Mouse (Mus musculus) ES-Bruce4 (cell line): Measurements from ENCODE around the gene Tas2r120.
"Not testable (repeated sequence)": the region's sequence is repeated elsewhere in the genome, so short reads cannot be mapped to it uniquely, and the experiment has no call there.

Experiments
- CTCF ChIP-seq: IDR thresholded peaks from one replicate; pipeline ENCODE4 v1.8.1; 2011; ENCODE audit warnings: low read depth, low read length
- EP300 ChIP-seq: IDR thresholded peaks from 2 replicates; pipeline ENCODE4 v1.6.1; 2011; ENCODE audit warnings: low read depth, low read length; ENCODE audit not compliant: insufficient read depth
- POLR2A ChIP-seq: IDR thresholded peaks from one replicate; pipeline ENCODE4 v1.8.1; 2011; ENCODE audit warnings: low read length; ENCODE audit not compliant: insufficient read depth

GRCm38 (mm10) chr6:132691596-132691995, 34.8 kb downstream of the Tas2r120 start:
- not testable (repeated sequence) for TF ChIP-seq CTCF, POLR2A, EP300
